Mouse (Mus musculus): ENCODE measurements around the gene Zdhhc24. TPM values are rescaled to one million over a fixed set of nuclear protein-coding genes. Genes with fewer than 3 reads are reported as not detected.
A peak's percentile ranks its signal among the peaks of the same experiment; 100 is the strongest.

The Zdhhc24 gene
- total RNA-seq, 2 experiments from 2014 or later, result 25.0 to 25.9 TPM

DNA sequence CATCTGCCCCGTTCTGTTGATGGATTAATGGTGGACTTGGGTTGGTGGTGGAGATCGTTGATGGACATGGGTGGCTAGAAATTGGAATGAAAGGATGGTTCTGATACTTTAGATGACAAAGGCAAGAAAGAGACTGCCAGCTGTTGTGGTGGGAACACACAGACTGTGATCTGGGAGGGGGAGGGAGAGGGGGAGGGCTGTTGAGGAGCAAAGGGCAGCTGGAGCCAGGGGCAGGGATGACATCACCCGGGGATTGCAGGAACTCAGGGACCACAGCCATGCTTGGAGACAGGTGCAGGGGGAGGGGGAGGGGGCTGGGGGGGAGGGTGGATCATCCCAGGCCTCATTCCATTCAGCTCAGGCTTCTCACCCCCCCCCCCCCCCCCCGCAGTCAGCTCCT lies 2.2 kb upstream of the Zdhhc24 start:
- intact Hi-C loops (cut with DNase I), result no loop called here
- no peak for DNase-seq (ENCODE audit: low spot score in 2 of 2)

GRCm38 (mm10) chr19:4876755-4877154 lies 1.7 kb upstream of the Zdhhc24 start:
- DNase-seq (ENCODE audit: low spot score in 2 of 2), result no peak
- intact Hi-C loops (cut with DNase I), result no loop called here

GRCm38 (mm10) chr19:4877785-4878184 lies 683 bp upstream of the Zdhhc24 start, which contains the start of gene Actn3:
Actn3 (minus strand) TSS chr19:4877909.
- intact Hi-C loops (cut with DNase I), result no loop called here
- no peak for DNase-seq (ENCODE audit: low spot score in 2 of 2)

DNA sequence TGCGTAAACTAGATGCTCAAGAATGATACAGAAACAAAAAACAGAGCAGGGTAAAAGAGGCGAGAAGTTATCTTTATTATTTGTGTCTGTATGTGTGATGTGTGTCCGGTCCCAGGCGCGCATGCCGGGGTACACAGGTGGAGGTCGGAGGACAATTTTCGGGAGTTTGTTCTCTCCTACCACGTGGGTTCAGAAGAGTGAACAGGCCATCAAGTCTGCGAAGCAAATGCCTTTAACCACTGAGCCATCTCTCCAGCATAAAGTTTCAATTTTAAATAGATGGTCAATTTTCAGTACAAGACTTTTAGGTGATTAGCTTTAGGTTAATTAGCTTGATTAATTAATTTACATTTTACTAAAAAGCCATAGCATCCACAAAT lies 846 bp downstream of the Zdhhc24 start:
- intact Hi-C loops (cut with DNase I), result no loop called here

GRCm38 (mm10) chr19:4883961-4884360 lies 5.5 kb downstream of the Zdhhc24 start:
- intact Hi-C loops (cut with DNase I), result no loop called here
- no peak for DNase-seq (ENCODE audit: low spot score in 2 of 2)

More for the DNA sequence above, 846 bp downstream of the Zdhhc24 start:
- no peak for DNase-seq (ENCODE audit: low spot score in 2 of 2)

DNA sequence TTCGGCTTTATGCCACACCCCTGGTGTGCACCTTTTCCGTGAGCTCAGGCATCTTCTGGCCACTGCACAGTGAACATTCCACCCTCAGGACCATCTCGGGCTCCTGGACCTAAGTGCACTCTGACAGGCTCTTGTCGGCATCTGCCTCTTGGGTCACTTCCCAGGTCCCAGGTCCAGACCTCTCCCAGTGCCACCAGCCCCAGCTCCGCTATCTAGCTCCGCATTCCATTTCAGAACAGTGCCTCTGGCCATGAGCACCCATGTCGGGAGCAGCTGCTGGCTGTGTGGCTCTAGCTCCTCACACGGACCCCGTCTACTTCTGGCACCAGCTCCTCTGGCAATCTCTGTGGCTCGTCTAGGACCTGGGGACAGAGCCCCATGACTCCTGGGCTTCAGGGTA lies 11.3 kb downstream of the Zdhhc24 start:
- no peak for DNase-seq (ENCODE audit: low spot score in 2 of 2)
- intact Hi-C loops (cut with DNase I), result no loop called here

GRCm38 (mm10) chr19:4891798-4892197 lies 13.3 kb downstream of the Zdhhc24 start:
- DNase-seq (ENCODE audit: low spot score in 2 of 2), result no peak
- intact Hi-C loops (cut with DNase I), result no loop called here

GRCm38 (mm10) chr19:4896780-4897520 lies 18.5 kb downstream of the Zdhhc24 start:
- no peak for DNase-seq (ENCODE audit: low spot score in 2 of 2)
- intact Hi-C loops (cut with DNase I), result no loop called here

GRCm38 (mm10) chr19:4898972-4899371 lies 20.5 kb downstream of the Zdhhc24 start:
- DNase-seq (ENCODE audit: low spot score in 2 of 2), result no peak
- intact Hi-C loops (cut with DNase I), result no loop called here

DNA sequence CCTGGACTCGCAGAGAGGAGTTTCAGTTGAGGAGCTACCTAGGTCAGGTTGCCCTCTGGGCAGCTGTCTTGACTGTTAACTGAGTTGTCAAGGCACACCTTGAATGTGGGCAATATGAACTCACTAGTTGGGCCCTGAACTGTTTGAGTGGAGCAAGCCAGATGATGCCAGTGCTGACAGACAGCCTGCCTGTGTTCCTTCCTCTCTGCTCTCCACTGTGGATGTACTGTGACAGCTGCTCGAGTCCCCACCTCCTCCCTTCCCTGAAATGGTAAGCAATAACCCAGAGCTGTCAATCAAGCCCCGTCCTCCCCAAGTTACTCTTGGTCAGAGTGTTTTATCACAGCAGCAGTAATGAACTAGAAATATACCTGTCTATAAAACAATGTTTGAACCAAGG lies 21.4 kb downstream of the Zdhhc24 start:
- intact Hi-C loops (cut with DNase I), result no loop called here
- DNase-seq (ENCODE audit: low spot score in 2 of 2), result no peak

DNA sequence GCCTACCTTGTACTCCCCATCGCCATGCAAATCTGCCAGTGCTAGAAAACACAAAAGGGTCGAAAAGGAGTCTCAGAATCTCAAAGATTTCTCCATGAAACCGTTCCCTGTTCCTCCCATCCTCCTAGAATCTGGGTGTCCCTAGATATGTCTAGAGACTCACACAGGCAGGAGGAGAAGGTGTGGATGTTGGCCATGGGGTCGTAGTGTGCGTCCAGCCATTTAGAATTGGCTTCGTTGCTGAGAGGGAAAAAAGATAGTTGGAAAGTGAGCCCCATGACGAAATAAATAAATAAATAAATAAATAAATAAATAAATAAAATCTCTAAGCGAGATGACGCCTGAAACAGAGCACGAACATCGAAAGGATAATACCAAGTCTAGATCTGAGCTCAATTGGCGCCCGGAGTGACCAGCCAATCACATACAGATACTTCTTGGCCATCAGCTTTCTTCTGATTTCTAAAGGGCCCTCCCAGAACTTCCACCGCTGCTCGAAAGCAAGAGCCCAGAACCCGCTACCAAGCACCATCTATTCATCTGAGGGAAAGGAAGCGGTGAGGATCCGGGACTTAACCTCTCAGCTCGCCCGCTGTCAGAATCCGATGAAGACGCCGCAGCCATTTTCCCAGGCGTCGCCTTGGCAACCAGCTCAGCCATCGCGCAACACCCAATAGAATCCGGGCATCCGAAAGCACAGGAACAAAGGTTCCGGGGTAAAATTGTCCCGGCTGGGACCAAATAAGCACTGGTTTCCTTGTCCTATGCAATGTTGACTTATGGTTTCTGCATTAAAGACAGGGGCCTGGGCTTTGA lies 27.7 kb downstream of the Zdhhc24 start, which contains the start of gene Bbs1:
TSS of gene Bbs1 (minus strand) at position 650 of the 816 bp plus-strand sequence.
- DNase-seq (ENCODE audit: low spot score in 2 of 2), result peak; percentile 83 to 85
- intact Hi-C loops (cut with DNase I), result loop anchor here (1.0 to 2.0 kb wide), 2 partner anchors 150 to 277 kb away; partner anchors contain the start of gene Rbm4b

DNA sequence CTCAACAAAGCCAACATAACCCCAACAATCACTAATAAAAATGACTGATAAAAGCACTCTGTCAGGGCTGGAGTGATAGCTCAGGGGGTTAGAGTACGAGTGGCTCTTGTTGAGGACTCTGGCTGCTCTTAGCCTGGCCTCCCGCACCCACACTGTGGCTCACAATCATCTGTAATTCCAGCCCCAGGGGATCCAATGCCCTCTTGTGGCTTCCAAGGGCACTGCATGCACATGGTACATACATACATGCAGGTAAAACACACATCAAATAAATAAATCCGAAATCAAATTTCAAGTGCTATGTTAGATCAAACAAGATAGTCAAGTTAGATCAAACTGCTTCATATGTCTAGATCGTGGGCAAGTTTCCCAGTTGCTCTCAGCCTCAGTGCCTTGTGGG lies 29.6 kb downstream of the Zdhhc24 start:
- intact Hi-C loops (cut with DNase I), result no loop called here
- DNase-seq (ENCODE audit: low spot score in 2 of 2), result no peak

GRCm38 (mm10) chr19:4909376-4909775 lies 30.9 kb downstream of the Zdhhc24 start:
- intact Hi-C loops (cut with DNase I), result no loop called here
- no peak for DNase-seq (ENCODE audit: low spot score in 2 of 2)

GRCm38 (mm10) chr19:4915924-4916603 lies 37.6 kb downstream of the Zdhhc24 start:
- intact Hi-C loops (cut with DNase I), result no loop called here
- no peak for DNase-seq (ENCODE audit: low spot score in 2 of 2)

DNA sequence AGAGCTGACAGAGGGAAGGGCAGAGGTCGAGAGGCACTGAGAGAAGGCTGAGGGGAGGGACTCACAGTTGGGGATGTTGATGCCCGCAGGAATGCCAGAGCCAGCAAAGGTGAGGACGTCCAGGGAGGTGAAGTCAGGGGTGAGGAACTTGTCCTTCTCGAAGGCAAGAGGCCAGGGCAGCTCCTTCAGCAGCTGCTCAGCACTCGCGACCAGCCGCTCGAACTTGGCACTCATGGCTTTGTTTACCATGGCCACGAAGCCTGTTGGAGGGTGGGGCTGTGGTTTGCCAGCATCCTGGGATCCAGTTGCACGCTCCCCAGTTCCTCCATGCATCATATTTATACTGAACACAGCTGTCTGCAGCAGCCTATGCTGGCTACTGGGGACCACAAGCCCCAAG lies 38.4 kb downstream of the Zdhhc24 start:
- DNase-seq (ENCODE audit: low spot score in 2 of 2), result no peak
- intact Hi-C loops (cut with DNase I), result no loop called here

GRCm38 (mm10) chr19:4919652-4920051 lies 41.2 kb downstream of the Zdhhc24 start:
- intact Hi-C loops (cut with DNase I), result no loop called here
- DNase-seq (ENCODE audit: low spot score in 2 of 2), result no peak

DNA sequence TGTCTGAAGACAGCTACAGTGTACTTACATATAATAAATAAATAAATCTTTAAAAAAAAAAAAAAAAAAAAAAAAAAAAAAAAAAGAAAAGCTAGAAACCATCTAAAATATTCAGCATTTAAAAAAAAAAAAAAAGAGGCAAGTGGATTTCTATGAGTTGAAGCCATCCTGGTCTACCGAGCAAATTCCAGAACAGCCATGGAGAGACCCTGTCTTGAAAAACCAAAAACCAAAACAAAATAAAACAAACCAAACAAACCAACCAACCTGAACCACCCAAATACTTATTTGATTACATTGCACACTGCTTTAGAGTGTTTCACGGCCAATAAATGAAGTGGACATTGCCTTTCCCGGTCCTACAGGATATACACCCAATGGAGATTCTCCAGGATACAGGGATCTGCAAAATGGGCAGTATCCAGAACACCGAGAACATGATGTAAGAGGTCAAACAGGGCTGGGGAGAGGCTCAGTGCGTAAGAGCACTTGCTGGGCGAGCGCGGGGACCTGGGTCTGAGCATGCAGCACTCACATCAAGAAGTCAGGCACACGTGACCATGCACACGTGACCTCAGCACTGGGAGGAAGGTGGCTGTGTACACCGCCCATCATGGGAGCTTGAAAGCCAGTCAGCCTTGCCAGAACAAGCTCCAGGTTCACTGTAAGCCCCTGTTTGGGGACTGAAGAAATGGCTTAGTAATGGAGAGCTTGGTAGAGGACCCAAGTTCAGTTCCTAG lies 46.8 kb downstream of the Zdhhc24 start:
- no peak for DNase-seq (ENCODE audit: low spot score in 2 of 2)
- intact Hi-C loops (cut with DNase I), result no loop called here

GRCm38 (mm10) chr19:4927904-4928531 lies 49.5 kb downstream of the Zdhhc24 start, which contains the start of gene Dpp3:
Dpp3 (minus strand) TSS chr19:4928287.
- intact Hi-C loops (cut with DNase I), result no loop called here
- peak; percentile 98 to 99 for DNase-seq (ENCODE audit: low spot score in 2 of 2)

GRCm38 (mm10) chr19:4928781-4929180 lies 50.3 kb downstream of the Zdhhc24 start:
- intact Hi-C loops (cut with DNase I), result no loop called here
- DNase-seq (ENCODE audit: low spot score in 2 of 2), result no peak

All from left cerebral cortex, postnatal 25 days (tissue).